Mouse (Mus musculus) megakaryocyte progenitor cell, adult 5-6 weeks (primary cell): ENCODE measurements around the gene Scgb1b12. TPM values are rescaled to one million over a fixed set of nuclear protein-coding genes. Genes with fewer than 3 reads are reported as not detected.
"Not testable (repeated sequence)": the region's sequence is repeated elsewhere in the genome, so short reads cannot be mapped to it uniquely, and the experiment has no call there.

Experiments
- ATAC-seq: replicated peaks from 2 replicates; pipeline ENCODE4 v1.8.0; 2016; ENCODE audit warnings: mild to moderate bottlenecking, moderate TSS enrichment, inconsistent platforms; ENCODE audit not compliant: poor library complexity
- total RNA-seq, 2 experiments: library from RNA; stranded (forward) in 1 of 2; stranded (reverse) in 1 of 2; fragments of 157-497, 149-512 nt in 1 of 2; fragments of 200-1000 nt in 1 of 2; gene quantifications; 2 replicates each; pipeline versions ENCODE4 v1.2.3 to v1.2.4; 2015 to 2017

The Scgb1b12 gene
- not detected in 2 replicates for total RNA-seq (2015)
- not detected in 2 replicates for total RNA-seq (2017)

- ATAC-seq = not testable (repeated sequence)
Measured at GRCm38 (mm10) chr7:32333882-32334281, at the start of gene Scgb1b12. Scgb1b12 (plus strand) TSS chr7:32334182.

GRCm38 (mm10) chr7:32327145-32327544, 6.8 kb upstream of the Scgb1b12 start, which contains the start of gene Scgb2b12:
Scgb2b12 (minus strand) TSS chr7:32327245.
- ATAC-seq = not testable (repeated sequence)

Other genes starting within 250 kb of the Scgb1b12 start
- gene Scgb1b10, start 233.3 kb upstream of the Scgb1b12 start, total RNA-seq (2015) = not detected in 2 replicates
- not detected in 2 replicates for gene Scgb1b10, start 233.3 kb upstream of the Scgb1b12 start, total RNA-seq (2017)
- not detected in 2 replicates for gene Scgb2b11, start 123.0 kb upstream of the Scgb1b12 start, total RNA-seq (2015)
- gene Scgb2b11, start 123.0 kb upstream of the Scgb1b12 start, total RNA-seq (2017) = not detected in 2 replicates
- not detected in 2 replicates for gene Scgb1b11, start 111.3 kb upstream of the Scgb1b12 start, total RNA-seq (2015)
- gene Scgb1b11, start 111.3 kb upstream of the Scgb1b12 start, total RNA-seq (2017) = not detected in 2 replicates
- gene Scgb2b12, start 6.9 kb upstream of the Scgb1b12 start, total RNA-seq (2015) = not detected in 2 replicates
- not detected in 2 replicates for gene Scgb2b12, start 6.9 kb upstream of the Scgb1b12 start, total RNA-seq (2017)
- not detected in 2 replicates for gene Scgb1b29, start 107.4 kb downstream of the Scgb1b12 start, total RNA-seq (2015)
- not detected in 2 replicates for gene Scgb1b29, start 107.4 kb downstream of the Scgb1b12 start, total RNA-seq (2017)